Mouse (Mus musculus): ENCODE measurements around the gene Jph3. TPM values are rescaled to one million over a fixed set of nuclear protein-coding genes. Genes with fewer than 3 reads are reported as not detected.

Jph3 gene
- polyA plus RNA-seq, 1 experiment, result 0.51 TPM

- DNase-seq (ENCODE audit: low read depth, low spot score), result no peak
- 51% methylated on average over 3 of the region's 3 CpGs for WGBS
Measured at GRCm38 (mm10) chr8:121727164-121727563, 2.3 kb upstream of the Jph3 start.

GRCm38 (mm10) chr8:121729754-121730153 lies 331 bp downstream of the Jph3 start:
- DNase-seq (ENCODE audit: low read depth, low spot score), result no peak
- WGBS, result 5% methylated on average over 51 of the region's 54 CpGs

- WGBS, result 5% methylated on average over 59 of the region's 60 CpGs
- no peak for DNase-seq (ENCODE audit: low read depth, low spot score)
Measured at GRCm38 (mm10) chr8:121730170-121730569, 747 bp downstream of the Jph3 start.

GRCm38 (mm10) chr8:121730646-121731045 lies 1.2 kb downstream of the Jph3 start:
- DNase-seq (ENCODE audit: low read depth, low spot score), result no peak
- WGBS, result 3% methylated on average over 37 of the region's 37 CpGs

- DNase-seq (ENCODE audit: low read depth, low spot score), result no peak
- WGBS, result under 1% methylated on average over 11 of the region's 11 CpGs
Measured at GRCm38 (mm10) chr8:121731060-121731459, 1.6 kb downstream of the Jph3 start.

GRCm38 (mm10) chr8:121731471-121732333 lies 2.3 kb downstream of the Jph3 start:
- DNase-seq (ENCODE audit: low read depth, low spot score), result no peak
- 7% methylated on average over 26 of the region's 26 CpGs for WGBS

- WGBS, result 48% methylated on average over 4 of the region's 4 CpGs
- no peak for DNase-seq (ENCODE audit: low read depth, low spot score)
Measured at GRCm38 (mm10) chr8:121732334-121732665, 2.9 kb downstream of the Jph3 start.

- no peak for DNase-seq (ENCODE audit: low read depth, low spot score)
- 77% methylated on average over 16 of the region's 16 CpGs for WGBS
Measured at GRCm38 (mm10) chr8:121734262-121734661, 4.8 kb downstream of the Jph3 start.

GRCm38 (mm10) chr8:121736236-121736635 lies 6.8 kb downstream of the Jph3 start:
- WGBS, result 14% methylated on average over 7 of the region's 7 CpGs
- no peak for DNase-seq (ENCODE audit: low read depth, low spot score)

- 81% methylated on average over 10 of the region's 10 CpGs for WGBS
- no peak for DNase-seq (ENCODE audit: low read depth, low spot score)
Measured at GRCm38 (mm10) chr8:121740721-121741120, 11.3 kb downstream of the Jph3 start.

GRCm38 (mm10) chr8:121749501-121749900 lies 20.1 kb downstream of the Jph3 start:
- no peak for DNase-seq (ENCODE audit: low read depth, low spot score)
- 80% methylated on average over 9 of the region's 9 CpGs for WGBS

GRCm38 (mm10) chr8:121750512-121750911 lies 21.1 kb downstream of the Jph3 start:
- DNase-seq (ENCODE audit: low read depth, low spot score), result no peak
- WGBS, result 37% methylated on average over 3 of the region's 3 CpGs

GRCm38 (mm10) chr8:121751407-121751806 lies 22.0 kb downstream of the Jph3 start:
- DNase-seq (ENCODE audit: low read depth, low spot score), result peak; percentile 4
- 17% methylated on average over 3 of the region's 3 CpGs for WGBS

GRCm38 (mm10) chr8:121758470-121758869 lies 29.0 kb downstream of the Jph3 start:
- 67% methylated on average over 12 of the region's 12 CpGs for WGBS
- DNase-seq (ENCODE audit: low read depth, low spot score), result no peak

- 71% methylated on average over 7 of the region's 7 CpGs for WGBS
- DNase-seq (ENCODE audit: low read depth, low spot score), result no peak
Measured at GRCm38 (mm10) chr8:121760484-121760883, 31.1 kb downstream of the Jph3 start.

GRCm38 (mm10) chr8:121761480-121761879 lies 32.1 kb downstream of the Jph3 start:
- 33% methylated on average over 10 of the region's 10 CpGs for whole genome bisulfite sequencing
- peak; percentile 2 for DNase-seq (ENCODE audit: low read depth, low spot score)

- 39% methylated on average over 7 of the region's 7 CpGs for WGBS
- no peak for DNase-seq (ENCODE audit: low read depth, low spot score)
Measured at GRCm38 (mm10) chr8:121762999-121763699, 33.7 kb downstream of the Jph3 start.

- 62% methylated on average over 9 of the region's 9 CpGs for WGBS
- no peak for DNase-seq (ENCODE audit: low read depth, low spot score)
Measured at GRCm38 (mm10) chr8:121763700-121764013, 34.2 kb downstream of the Jph3 start.

- DNase-seq (ENCODE audit: low read depth, low spot score), result no peak
- 76% methylated on average over 7 of the region's 7 CpGs for WGBS
Measured at GRCm38 (mm10) chr8:121765594-121766138, 36.2 kb downstream of the Jph3 start.

- 40% methylated on average over 3 of the region's 3 CpGs for WGBS
Measured at GRCm38 (mm10) chr8:121769095-121769494, 39.7 kb downstream of the Jph3 start.

GRCm38 (mm10) chr8:121769621-121770020 lies 40.2 kb downstream of the Jph3 start:
- WGBS, result 81% methylated on average over 2 of the region's 2 CpGs
- no peak for DNase-seq (ENCODE audit: low read depth, low spot score)

More at GRCm38 (mm10) chr8:121769095-121769494, 39.7 kb downstream of the Jph3 start:
- no peak for DNase-seq (ENCODE audit: low read depth, low spot score)
